ENCODE assay signal across 7 mouse cellular contexts in genomic region chr14:25304391-25304851, GRCm38 (mm10).
DNase-seq lines count a peak whose midpoint lies in the region; ATAC-seq lines count a peak whose summit lies in the region.

No protein-coding gene starts in this region.

- no peaks in the 10 kb centered on the region for H3K27me3 ChIP-seq in heart, embryonic 16.5 days (ENCODE audit: control insufficient read depth, insufficient read depth, low read length)
- H3K27me3 ChIP-seq in stomach, embryonic 16.5 days (ENCODE audit: control insufficient read depth, insufficient read depth, low read length) = no peaks in the 10 kb centered on the region

- no peaks in the 10 kb centered on the region for H3K36me3 ChIP-seq in heart, embryonic 16.5 days (ENCODE audit: control insufficient read depth, insufficient read depth)
- no peaks in the 10 kb centered on the region for H3K36me3 ChIP-seq in stomach, embryonic 16.5 days (ENCODE audit: control insufficient read depth, insufficient read depth, low read length)

- no peak overlapping the region; the same call in 1 of the 2 replicates for H3K4me2 ChIP-seq in heart, embryonic 16.5 days (ENCODE audit: low read depth, low read length)
- H3K4me2 ChIP-seq in stomach, embryonic 16.5 days (ENCODE audit: low read depth, low read length) = no peak overlapping the region; the same call in 1 of the 2 replicates

- peak; percentile 82 for DNase-seq in adrenal gland, postnatal 14 days
- peak; percentile 88 for DNase-seq in fibroblast of lung, adult 2 months (ENCODE audit: low read depth)
- DNase-seq in kidney, postnatal 10 days = peak; percentile 79
- peak; percentile 89 for DNase-seq in lung, postnatal 25 days (ENCODE audit: low spot score)

- peak overlapping the region; percentile 22; the same call in 1 of the 2 replicates for H3K9ac ChIP-seq in heart, embryonic 16.5 days (ENCODE audit: low read length)
- H3K9ac ChIP-seq in stomach, embryonic 16.5 days (ENCODE audit: low read length) = peak overlapping the region; percentile 62

- 5% methylated on average over 9 of the region's 9 CpGs for WGBS in heart, embryonic 16.5 days
- WGBS in stomach, embryonic 16.5 days = 17% methylated on average over 9 of the region's 9 CpGs

- H3K9me3 ChIP-seq in heart, embryonic 16.5 days (replicated peaks; ENCODE audit: control insufficient read depth, low read length) = no peaks in the 10 kb centered on the region
- H3K9me3 ChIP-seq in stomach, embryonic 16.5 days (replicated peaks; ENCODE audit: control insufficient read depth, low read length) = no peaks in the 10 kb centered on the region

- H3K4me1 ChIP-seq in heart, embryonic 16.5 days (ENCODE audit: control insufficient read depth, insufficient read depth, low read length) = peaks cover 17% of the 10 kb centered on the region
- H3K4me1 ChIP-seq in stomach, embryonic 16.5 days (ENCODE audit: control insufficient read depth, insufficient read depth, low read length) = peaks cover 35% of the 10 kb centered on the region

- H3K4me3 ChIP-seq in heart, embryonic 16.5 days (ENCODE audit: low read length) = no peak overlapping the region
- no peak overlapping the region for H3K4me3 ChIP-seq in stomach, embryonic 16.5 days (replicated peaks; ENCODE audit: low read length)

- H3K27ac ChIP-seq in heart, embryonic 16.5 days (ENCODE audit: low read length) = peak overlapping the region; percentile 10
- H3K27ac ChIP-seq in stomach, embryonic 16.5 days (ENCODE audit: low read length) = peak overlapping the region; percentile 91

- peak; percentile 72 for ATAC-seq in heart, embryonic 16.5 days (replicated peaks; ENCODE audit: extremely low read depth, insufficient read depth, low FRiP score)
- ATAC-seq in stomach, embryonic 16.5 days (ENCODE audit: insufficient read depth, low FRiP score) = peak; percentile 59
- ATAC-seq in megakaryocyte-erythroid progenitor cell, adult 5-6 weeks (replicated peaks; ENCODE audit: low FRiP score, low TSS enrichment, poor library complexity, severe bottlenecking) = no peak
